Mouse (Mus musculus) C2C12 (cell line): ENCODE results near the gene Ccdc149.

Source experiments
- CTCF ChIP-seq: IDR thresholded peaks from one replicate; pipeline ENCODE4 v1.5.1; 2011; ENCODE audit not compliant: control insufficient read depth, insufficient read depth, insufficient read length
- MAX ChIP-seq: IDR thresholded peaks from one replicate; pipeline ENCODE4 v1.6.1; 2011; ENCODE audit warnings: mild to moderate bottlenecking, control low read depth
- MYOG ChIP-seq: IDR thresholded peaks from one replicate; pipeline ENCODE4 v1.6.1; 2011; ENCODE audit not compliant: control insufficient read depth, insufficient read length; ENCODE audit errors: extremely low read depth

- no peak for TF ChIP-seq CTCF
- no peak for TF ChIP-seq MAX
- TF ChIP-seq MYOG: no peak
Measured at GRCm38 (mm10) chr5:52383748-52384147, 87.6 kb downstream of the Ccdc149 start.
